Mouse (Mus musculus): ENCODE results near the gene Slc16a1.

Slc16a1 gene

DNA sequence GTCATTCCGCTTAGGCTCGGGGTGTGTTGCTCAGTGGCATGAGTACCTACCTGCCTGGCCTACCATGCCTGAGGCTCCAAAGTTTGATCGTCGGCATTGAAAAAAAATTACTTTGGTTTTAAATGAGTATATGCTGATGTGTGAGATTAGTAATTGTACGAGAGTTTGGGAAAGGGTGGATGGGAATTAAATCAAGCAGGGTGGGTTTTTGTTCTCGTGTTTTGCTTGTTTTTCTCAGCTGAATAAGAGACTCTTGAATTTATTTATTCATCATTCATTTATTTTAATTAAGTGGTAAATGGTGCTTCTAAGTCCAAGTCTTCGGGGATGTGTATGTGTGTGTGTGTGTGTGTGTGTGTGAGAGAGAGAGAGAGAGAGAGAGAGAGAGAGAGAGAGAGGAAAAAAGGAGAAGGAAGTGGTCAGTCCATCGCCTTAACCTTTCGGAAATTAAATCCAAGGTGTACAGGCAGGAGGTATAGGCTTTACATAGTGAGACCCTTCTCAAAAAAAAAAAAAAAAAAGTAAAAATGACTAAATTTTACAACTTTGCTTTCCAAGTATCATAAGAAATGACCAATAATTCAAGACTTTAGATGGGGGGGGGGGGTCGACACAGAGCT is 1.4 kb downstream of the Slc16a1 start:
- no peak for DNase-seq

DNA sequence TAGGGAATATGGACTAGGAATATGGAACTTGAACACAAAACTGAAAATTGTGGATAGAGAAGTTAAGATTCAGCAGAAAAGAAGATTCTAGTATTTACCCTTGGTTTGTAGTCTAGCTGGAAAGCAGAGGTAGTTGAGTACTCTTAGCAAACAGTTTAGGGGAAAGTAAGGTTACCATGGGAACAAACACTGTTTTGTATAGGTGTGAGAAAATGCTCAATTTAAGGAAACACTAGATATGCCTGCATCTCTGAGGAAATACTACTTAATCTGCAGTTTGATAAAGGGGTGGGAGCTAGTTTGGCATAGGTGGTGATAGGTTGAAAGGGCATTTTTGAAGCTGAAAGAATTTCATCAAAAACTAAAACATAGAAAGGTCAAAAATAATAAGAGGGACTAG is 2.4 kb downstream of the Slc16a1 start:
- no peak for DNase-seq

DNA sequence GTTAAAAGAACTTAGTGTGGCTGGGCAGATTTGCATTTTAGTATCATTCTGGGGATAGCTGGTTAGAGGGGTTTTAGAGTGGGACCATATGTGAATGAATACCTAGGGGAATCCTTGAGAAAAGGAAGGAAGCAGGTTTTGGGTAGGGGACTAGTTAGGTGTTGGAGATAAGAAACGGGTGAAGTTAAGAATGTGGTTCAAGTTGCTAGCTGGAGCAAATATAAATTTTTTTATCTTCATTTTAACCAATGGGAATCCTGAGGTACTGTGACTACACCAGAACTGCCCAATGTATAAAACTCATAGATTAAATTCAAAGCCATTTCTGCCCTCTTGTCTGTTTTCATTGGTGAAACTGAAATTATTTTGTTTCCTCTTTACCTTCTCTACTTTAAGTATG is 2.8 kb downstream of the Slc16a1 start:
- DNase-seq: no peak

- no peak for DNase-seq
Observed at GRCm38 (mm10) chr3:104643113-104643512, 4.6 kb downstream of the Slc16a1 start.

DNA sequence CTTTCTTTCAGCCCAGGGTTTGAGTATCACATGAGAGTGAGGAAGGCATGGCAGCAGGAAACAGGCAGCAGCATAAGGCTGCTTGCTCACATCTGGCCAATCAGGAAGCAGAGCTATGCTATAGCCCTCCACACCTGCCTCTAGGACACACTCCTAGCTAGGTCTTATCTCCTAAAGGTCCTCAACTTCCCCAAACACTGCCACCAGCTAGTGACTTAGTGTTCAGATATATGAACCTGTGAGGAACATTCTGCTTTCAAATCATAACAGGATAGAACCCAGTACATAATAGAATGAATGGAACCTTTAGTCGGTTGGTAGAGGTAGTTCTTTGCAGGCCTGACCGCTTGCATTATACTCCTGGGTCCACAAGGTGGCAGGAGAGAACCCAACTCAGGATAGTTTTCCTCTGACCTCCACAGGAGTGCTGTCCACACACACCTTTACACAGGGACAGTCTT is 5.4 kb downstream of the Slc16a1 start:
- peak; percentile 80 to 84 for DNase-seq

- DNase-seq: no peak
Observed at GRCm38 (mm10) chr3:104644371-104644770, 5.9 kb downstream of the Slc16a1 start.

- DNase-seq: no peak
Observed at GRCm38 (mm10) chr3:104654219-104654618, 15.8 kb downstream of the Slc16a1 start.

DNA sequence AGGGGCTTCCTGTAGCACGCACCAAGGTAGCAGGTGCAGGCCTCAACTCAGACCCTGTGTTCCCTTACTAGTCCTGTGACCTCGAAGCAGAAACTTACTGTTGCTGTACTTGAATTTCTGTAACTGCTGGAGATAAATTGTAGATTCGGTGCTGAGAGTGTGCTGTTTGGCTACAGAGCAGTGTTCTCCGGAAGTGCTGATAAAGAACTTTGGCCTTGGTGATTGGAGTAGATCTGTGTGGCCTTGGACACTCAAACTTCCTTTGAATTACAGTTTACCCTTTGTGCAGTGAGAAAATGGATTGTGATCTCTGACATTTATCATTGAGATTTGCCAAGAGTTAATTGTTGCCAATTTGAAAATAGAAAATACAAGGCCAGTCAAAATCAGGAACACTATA is 16.5 kb downstream of the Slc16a1 start:
- no peak for DNase-seq

DNA sequence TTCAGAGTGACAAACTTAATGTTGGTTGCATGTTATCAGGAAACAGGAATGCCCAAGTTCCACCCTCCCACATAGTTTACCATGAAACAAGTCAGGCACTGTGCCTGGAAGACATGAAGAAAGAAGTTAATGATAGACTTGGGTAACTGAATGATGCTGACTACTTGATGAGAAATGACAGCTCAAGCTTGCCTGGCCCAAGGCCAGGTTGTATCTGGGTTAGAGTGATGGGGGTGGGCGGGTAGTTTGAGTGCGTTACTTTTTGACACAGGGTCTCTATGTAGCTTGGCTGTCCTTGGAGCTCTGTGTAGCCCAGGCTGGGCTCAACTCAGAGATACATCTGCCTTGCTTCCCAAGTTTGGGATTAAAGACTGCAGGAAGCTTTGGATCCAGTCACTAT is 20.2 kb downstream of the Slc16a1 start:
- no peak for DNase-seq

DNA sequence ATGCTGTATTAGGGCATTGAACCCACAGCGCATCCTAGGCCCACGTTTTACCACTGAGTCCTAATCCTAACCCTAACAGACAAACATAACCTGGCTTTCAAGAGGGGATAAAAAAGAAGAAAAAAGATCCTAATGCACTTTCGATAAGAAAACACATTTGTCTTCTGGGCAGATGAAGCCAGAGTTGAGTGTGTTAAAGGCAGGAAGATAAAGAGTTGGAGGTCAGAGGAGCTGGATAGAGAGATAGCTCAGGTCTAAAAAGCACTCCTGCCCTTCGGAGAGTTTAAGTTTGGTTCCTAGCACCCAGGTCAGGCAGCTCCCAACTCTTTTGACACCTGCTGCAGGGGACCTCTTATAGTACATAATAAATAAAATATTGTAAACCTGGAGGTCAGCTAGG is 21.3 kb downstream of the Slc16a1 start:
- no peak for DNase-seq

GRCm38 (mm10) chr3:104660522-104660921 is 22.1 kb downstream of the Slc16a1 start:
- no peak for DNase-seq

DNA sequence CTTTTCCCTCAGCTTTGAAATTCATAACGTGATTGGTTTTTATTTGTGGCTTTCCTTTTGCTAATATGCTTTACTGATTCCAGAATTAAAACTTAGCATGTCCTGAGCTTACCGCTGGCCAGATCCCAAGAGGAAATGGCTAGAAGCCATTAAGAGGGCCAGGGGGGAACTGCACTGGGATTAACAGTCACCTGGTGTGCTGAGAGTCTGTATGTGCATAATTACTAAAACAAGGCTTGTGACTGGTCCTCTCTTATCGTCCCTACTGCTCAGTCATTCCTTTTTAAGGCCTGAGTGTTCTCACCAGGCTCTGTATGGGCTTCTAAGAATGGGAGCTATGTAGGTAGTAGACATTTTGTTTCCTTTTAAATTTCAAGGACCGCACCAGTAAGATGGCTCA is 23.5 kb downstream of the Slc16a1 start:
- peak in 1 of 2 experiments; percentile 21 for DNase-seq

DNA sequence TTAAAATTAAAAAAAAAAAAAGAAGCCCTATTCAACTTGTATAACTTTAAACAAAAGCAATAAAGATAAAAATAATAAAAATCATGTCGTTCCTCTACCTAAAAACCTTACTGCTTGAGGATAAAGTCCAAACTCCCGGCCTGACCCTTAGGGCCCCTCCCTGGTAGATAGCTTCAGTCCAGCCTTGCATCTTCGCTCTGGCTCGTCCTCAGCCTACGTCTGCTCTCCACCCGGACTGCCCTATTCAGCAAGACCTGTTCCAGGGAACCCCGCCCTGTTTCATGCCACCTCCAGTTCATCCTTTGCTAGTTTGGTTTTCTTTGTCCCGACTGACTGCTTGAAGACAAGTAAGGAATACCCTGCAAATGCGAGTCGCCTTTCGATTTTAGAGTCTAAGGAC is 24.5 kb downstream of the Slc16a1 start:
- no peak for DNase-seq

DNA sequence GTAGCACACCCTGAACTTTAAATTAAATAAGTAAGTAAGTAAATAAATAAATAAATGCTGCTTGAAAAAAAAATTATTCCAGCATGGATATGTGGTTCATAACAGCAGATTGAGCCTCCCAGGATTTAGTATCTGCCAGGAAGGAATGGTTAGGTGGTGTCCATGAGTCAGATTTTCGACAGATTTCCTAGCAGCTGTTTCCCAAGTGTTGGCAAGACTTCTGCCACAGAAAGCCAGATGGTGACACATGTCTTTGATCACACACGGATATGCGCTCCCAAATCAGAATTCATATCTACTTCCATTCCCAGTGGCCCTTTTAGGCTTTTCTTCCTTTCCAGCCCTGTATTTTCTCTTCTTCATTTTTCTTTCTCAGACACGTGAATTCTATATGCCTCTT is 28.5 kb downstream of the Slc16a1 start:
- DNase-seq: peak; percentile 74 to 76

DNA sequence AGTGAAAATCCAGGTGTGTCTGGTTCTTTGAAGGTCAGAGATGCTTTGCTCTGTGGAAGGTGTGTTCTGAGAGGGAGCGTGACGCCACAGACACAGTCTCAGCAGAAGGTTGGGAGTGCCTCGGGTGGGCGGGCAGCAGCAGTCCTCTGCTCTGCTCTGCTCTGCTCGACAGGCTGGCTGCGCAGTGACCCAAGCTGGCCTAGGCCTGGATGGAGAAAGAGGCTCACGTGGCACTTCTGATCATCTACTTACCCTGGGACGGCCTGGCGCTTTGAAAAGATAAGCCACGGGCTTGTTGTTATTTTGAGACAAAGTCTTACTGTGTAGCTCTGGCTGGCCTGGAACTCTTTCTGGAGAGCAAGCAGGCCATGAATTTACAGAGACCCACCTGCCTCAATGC is 29.0 kb downstream of the Slc16a1 start:
- DNase-seq: peak; percentile 51 to 55

- DNase-seq: no peak
Observed at GRCm38 (mm10) chr3:104668989-104669388, 30.5 kb downstream of the Slc16a1 start.

DNA sequence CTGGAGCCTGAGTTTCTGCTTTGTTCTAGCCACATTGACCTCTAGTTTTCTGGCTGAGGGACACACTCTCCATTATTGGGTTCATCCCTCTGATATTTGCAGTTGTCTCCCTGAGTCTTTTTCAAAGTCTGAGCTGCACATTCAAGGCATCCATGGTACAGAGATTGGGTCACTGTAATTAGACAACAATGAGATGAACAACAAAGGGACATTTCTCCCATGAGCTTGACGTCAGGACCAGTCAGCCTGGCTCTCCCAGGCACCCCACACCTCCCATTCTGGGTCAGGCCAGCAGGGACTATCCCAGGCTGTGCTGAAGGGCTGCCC is 31.4 kb downstream of the Slc16a1 start:
- no peak for DNase-seq

DNA sequence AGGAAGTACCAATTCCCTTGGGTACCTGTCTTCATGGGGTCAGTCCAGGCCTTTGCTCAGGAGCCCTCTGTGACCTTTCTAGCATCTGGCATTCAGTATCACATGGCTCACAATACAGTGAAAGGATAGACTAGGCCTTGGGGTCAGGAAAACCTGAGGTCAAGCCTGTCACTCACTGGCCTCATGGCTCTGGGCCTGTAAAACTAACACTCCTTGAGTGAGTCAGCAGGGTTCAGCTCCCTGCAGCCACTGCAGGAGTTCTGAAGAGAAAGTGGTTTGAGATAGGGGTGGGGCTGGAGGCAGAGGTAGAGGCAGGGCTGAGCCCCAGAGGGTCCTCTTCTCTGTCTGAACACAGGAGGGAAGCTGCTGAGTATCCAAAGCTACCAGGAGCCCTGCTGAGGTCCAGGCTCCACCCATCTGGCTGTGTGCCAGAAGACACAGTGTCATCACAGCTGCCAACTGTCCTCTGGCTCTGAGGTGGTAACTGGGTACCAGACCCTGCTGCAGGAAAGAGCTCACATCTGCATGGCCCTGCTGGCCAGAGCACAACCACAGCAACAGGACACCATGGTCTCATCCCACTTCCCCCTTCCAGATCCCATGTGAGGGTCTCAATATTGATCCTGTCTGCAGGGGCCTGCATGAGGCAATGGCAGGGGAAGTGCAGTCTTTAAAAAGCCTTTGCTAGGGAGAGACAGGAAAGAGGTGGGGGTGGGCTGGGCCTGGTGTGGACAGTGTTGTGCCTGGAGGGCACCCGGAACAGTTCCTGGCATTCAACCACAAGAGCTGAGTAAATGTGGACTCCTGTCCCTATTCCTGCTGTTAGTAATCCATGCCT is 31.9 kb downstream of the Slc16a1 start:
- DNase-seq: peak in 1 of 2 experiments; percentile 36

DNA sequence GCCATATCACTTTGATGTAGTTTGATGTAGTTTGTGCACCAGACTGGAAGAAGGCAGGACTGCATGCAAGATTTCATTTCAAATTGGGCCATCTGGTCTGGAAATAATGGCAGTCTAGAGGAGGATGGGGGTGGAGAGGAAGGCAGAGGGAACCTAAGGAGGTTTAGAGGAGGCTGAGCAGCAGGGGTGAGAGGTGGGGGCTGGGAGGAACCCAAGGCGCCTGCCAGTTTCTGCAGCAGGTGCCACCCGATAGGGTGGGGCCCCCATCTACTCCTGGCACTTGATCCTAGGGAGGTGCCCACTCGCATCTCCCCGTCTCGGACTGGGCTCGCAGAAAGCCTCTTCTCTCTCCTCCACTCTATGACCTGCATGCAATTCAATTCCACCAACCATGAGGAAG is 33.1 kb downstream of the Slc16a1 start:
- DNase-seq: peak; percentile 66 to 76

- DNase-seq: no peak
Observed at GRCm38 (mm10) chr3:104672041-104672440, 33.6 kb downstream of the Slc16a1 start.

DNA sequence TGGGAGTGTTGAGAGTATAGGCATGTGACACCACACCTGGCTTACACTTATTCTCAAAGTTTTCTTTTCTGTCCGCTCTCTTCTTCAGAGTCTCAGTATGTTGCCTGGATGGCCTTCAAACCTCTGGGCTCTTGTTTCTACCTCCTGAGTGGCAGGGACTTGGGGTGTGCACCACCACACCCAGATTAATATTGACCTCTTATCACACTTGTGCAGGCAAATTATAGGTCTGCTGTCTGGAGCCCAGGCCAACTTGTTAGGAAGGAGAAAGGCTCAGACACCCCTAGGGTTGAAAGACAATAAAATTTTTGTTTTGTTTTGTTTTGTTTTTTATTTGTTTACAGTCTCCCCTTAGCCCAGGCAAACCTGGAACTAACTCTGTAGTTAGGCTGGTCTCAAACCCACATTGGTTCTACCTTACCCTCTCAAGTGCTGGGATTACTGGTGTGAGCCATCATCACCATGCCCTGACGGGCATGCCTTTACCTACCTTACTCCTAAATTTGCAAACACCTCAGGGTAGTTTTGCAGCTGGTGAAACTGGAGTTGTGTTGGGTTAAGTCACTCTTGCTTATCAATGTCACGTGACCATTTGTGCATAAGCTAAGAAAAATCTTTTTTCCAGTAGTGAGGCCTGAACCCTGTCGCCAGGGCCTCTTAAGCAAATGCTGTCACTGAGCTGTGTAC is 35.3 kb downstream of the Slc16a1 start:
- no peak for DNase-seq

GRCm38 (mm10) chr3:104674329-104675220 is 36.1 kb downstream of the Slc16a1 start:
- peak; percentile 56 to 61 for DNase-seq

Measured in cerebellum, postnatal 10 days (tissue).